Mouse (Mus musculus) G1E (cell line): ENCODE measurements around the gene Krtap4-2. TPM values are rescaled to one million over a fixed set of nuclear protein-coding genes. Genes with fewer than 3 reads are reported as not detected.
"Not testable (repeated sequence)": the region's sequence is repeated elsewhere in the genome, so short reads cannot be mapped to it uniquely, and the experiment has no call there.

ENCODE experiments used
- ATAC-seq: 2 replicates; pipeline ENCODE4 v1.8.0; 2016; ENCODE audit warnings: mild to moderate bottlenecking; ENCODE audit not compliant: insufficient number of reproducible peaks, poor library complexity, low FRiP score, severe bottlenecking; ENCODE audit errors: extremely low read depth
- DNase-seq: peaks from one replicate; pipeline ENCODE4 v3.0.0; 2012; ENCODE audit warnings: low spot score
- H3K27me3 ChIP-seq: 2 replicates; pipeline ENCODE4 v1.6.1; 2012; ENCODE audit warnings: mild to moderate bottlenecking, low read length, inconsistent platforms; ENCODE audit not compliant: insufficient read depth
- H3K36me3 ChIP-seq: replicated peaks from 2 replicates; pipeline ENCODE3; 2012; ENCODE audit warnings: mild to moderate bottlenecking, inconsistent platforms
- H3K4me1 ChIP-seq: 2 replicates; pipeline ENCODE4 v1.6.1; 2012; ENCODE audit warnings: low read depth, low read length, inconsistent platforms, mixed read lengths; ENCODE audit not compliant: insufficient read depth
- H3K4me3 ChIP-seq: 2 replicates; pipeline ENCODE4 v1.5.1; 2012; ENCODE audit warnings: low read depth, mild to moderate bottlenecking, inconsistent platforms, low read length, moderate library complexity, mixed read lengths
- H3K9me3 ChIP-seq: replicated peaks from 2 replicates; pipeline ENCODE4 v1.6.1; 2012; ENCODE audit warnings: inconsistent platforms
- CTCF ChIP-seq: IDR thresholded peaks from 2 replicates; pipeline ENCODE4 v1.5.1; 2012; ENCODE audit warnings: low read depth, low read length, inconsistent platforms, mixed read lengths
- GATA1 ChIP-seq: IDR thresholded peaks from 2 replicates; pipeline ENCODE4 v1.6.1; 2012; ENCODE audit warnings: borderline replicate concordance, low read length, inconsistent platforms, mixed read lengths
- GATA2 ChIP-seq: IDR thresholded peaks from 2 replicates; pipeline ENCODE4 v1.6.1; 2012; ENCODE audit warnings: low read depth, low read length, inconsistent platforms, borderline replicate concordance
- POLR2AphosphoS5 ChIP-seq: IDR thresholded peaks from 2 replicates; pipeline ENCODE4 v1.6.1; 2012; ENCODE audit warnings: low read depth, low read length, inconsistent platforms; ENCODE audit not compliant: insufficient replicate concordance
- TAL1 ChIP-seq: conservative IDR thresholded peaks from 2 replicates; pipeline ENCODE4 v1.6.1; 2012; ENCODE audit warnings: low read depth, low read length, inconsistent platforms, mixed read lengths
- polyA plus RNA-seq: library from polyadenylated mRNA; stranded (reverse); fragments of >175 nt; gene quantifications from 2 replicates; pipeline ENCODE4 v1.2.3, GENCODE M21; 2012
- total RNA-seq, 2 experiments: library from RNA; stranded (forward) in 1 of 2; stranded (reverse) in 1 of 2; fragments of 200-1000 nt in 1 of 2; fragments of >200 nt in 1 of 2; fragmentation: Nextera tagmentation in 1 of 2; gene quantifications; 2 replicates each; pipeline ENCODE4 v1.2.3; 2014 to 2017

Krtap4-2 gene
- total and polyA plus RNA-seq, 3 experiments = not detected

DNA sequence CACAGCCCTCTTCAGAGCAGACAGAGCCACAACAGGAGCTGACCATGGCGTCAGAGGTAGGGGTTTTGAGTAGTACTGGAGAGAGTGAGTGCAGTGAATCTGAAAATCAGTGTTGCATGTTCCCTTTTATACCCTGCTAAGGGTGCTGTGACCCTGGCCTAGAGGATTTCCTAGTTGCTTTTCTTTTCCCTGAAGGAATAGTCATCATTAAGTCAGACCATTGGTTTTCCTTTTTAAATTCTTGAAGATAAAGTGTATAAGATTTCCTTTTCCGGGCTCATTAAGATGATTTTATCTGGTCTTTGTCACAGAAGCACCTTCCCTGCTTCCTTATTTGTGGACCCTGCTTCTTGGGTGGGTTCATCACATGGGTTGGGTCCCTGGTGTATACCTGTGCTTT is 15.3 kb upstream of the Krtap4-2 start, which contains the start of gene Gm11555:
Gene Gm11555 (minus strand): TSS at position 101 of the 400 bp plus-strand sequence.
- Histone ChIP-seq H3K9me3 (peaks cover 14% of the 10 kb centered on the region), H3K27me3 (no peaks in the 10 kb centered on the region), H3K4me3 (no peak within 1 kb of the TSS), H3K36me3 (no peaks in the 10 kb centered on the region), H3K4me1 (no peaks in the 10 kb centered on the region)
- TF ChIP-seq TAL1 = no peak
- no peak for TF ChIP-seq CTCF
- TF ChIP-seq GATA2 = no peak
- TF ChIP-seq GATA1 = no peak
- TF ChIP-seq POLR2AphosphoS5 = no peak
- DNase-seq (no peak), ATAC-seq (no peak)

DNA sequence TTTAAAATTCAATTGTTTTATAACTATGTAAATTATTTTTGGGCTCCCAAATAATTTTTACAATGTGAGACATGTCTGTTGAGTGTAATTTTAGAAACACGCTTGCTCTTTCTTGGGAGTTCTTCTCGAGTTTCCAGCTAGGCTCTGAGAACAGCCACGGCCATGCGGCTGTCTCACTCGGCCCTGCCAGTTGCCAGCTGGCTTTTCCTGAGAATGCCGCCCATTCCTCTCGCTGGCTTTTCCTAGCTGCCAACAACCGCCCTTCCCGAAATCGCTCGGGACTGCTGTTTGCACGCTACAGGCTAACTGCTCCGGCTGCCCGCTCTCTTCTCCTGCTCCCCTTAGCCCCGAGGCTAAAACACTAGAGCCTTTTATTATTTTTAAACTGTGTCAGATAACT is 11.6 kb upstream of the Krtap4-2 start:
- TF ChIP-seq GATA2 = no peak
- Histone ChIP-seq H3K4me1 (no peaks in the 10 kb centered on the region), H3K36me3 (no peaks in the 10 kb centered on the region), H3K9me3 (peaks cover 19% of the 10 kb centered on the region), H3K27me3 (no peaks in the 10 kb centered on the region), H3K4me3 (no peak overlapping the region)
- DNase-seq (no peak), ATAC-seq (no peak)

DNA sequence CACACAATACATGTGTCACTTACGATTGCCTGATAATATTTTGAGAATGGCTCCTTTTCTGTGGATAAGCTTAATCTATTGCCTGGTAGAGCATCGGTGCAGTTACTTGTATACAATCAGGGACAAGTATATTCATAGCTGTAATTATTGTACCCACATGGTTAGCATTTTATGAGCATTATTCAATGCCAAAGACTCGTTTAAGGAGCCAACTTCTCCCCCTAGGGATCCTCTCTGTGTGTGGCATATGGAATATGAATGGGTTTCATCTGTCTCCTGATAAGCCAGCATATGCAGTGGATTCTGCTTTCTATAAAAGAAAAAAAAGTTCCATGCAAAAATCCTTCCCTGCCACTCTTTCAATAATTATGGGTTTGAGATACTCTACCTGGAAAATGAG is 9.5 kb upstream of the Krtap4-2 start:
- no peaks in the 10 kb centered on the region for H3K36me3 ChIP-seq
- DNase-seq (no peak), ATAC-seq (no peak)
- H3K4me1 ChIP-seq = no peaks in the 10 kb centered on the region
- peaks cover 12% of the 10 kb centered on the region for H3K9me3 ChIP-seq
- H3K4me3 ChIP-seq = no peak overlapping the region
- TF ChIP-seq GATA1 = no peak
- no peak for TF ChIP-seq GATA2
- TF ChIP-seq TAL1 = no peak
- no peak for TF ChIP-seq CTCF
- no peaks in the 10 kb centered on the region for H3K27me3 ChIP-seq

DNA sequence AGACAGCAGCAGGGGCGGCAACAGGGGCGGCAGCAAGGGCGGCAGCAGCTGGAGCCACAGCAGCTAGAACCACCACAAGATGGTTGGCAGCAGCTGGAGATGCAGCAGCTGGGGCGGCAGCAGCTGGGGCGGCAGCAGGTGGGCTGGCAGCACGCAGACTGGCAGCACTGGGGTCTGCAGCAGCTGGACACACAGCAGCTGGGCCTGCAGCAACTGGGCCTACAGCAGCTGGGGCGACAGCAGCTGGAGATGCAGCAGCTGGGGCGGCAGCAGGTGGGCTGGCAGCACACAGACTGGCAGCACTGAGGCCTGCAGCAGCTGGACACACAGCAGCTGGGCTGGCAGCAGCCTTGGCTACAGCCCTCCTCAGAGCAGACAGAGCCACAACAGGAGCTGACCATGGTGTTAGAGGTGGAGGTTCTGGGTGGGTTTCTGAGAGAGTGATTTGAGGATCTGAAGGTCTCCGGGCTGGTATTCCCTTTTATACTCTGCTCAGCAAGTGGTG is 8.8 kb upstream of the Krtap4-2 start, which contains the start of gene Krtap4-7:
Gene Krtap4-7 (minus strand): TSS at position 455 of the 505 bp plus-strand sequence.
- not testable (repeated sequence) for ATAC-seq, H3K4me1 ChIP-seq, H3K36me3 ChIP-seq, DNase-seq, H3K27me3 ChIP-seq
- Histone ChIP-seq H3K4me3 (0 out of 2 replicates have a peak within 1 kb of the TSS, but pooled peaks have one; percentile 9), H3K9me3 (peaks cover 16% of the 10 kb centered on the region)

DNA sequence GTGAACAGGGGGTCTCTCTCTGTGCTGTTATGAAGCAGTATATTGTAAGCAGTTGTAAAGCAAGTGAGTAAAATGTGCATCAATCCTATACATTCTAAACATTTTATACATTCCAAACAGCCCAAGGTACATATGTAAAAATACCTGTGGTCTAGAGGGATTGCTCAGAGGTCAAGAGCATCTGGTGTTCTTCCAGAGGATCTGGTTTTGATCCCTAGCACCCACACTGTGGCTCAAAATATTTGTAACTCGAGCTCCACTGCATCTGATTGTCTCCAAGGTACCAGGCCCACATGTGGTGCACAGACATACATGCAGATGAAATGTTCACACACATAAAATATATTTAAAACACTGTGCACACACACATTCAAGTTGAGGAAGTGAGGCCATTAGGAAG is 6.0 kb upstream of the Krtap4-2 start:
- Histone ChIP-seq H3K4me1 (no peaks in the 10 kb centered on the region), H3K27me3 (no peaks in the 10 kb centered on the region), H3K4me3 (no peak overlapping the region), H3K9me3 (peaks cover 18% of the 10 kb centered on the region), H3K36me3 (no peaks in the 10 kb centered on the region)
- no peak for ATAC-seq
- TF ChIP-seq CTCF = no peak
- TF ChIP-seq GATA2 = no peak
- no peak for TF ChIP-seq GATA1
- TF ChIP-seq TAL1 = no peak
- TF ChIP-seq POLR2AphosphoS5 = no peak
- DNase-seq = no peak

DNA sequence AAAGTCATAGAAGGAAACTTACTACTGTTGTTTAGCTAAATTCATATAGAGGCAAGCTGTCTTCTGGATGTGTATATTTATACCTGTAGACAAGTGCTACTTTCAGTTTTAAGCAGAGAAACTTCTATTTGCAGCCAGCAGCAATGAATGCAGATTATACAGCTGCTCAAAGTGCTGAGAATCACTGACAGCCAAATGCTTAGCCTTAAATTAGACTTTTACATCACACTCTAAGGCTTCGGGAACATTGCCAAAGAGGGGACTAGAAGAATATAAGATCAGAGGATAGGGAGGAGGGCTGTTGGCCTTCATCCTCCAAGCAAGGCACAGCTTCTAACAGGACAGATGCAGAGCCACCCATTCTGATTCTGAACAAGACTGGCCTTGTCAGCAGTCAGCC is 2.2 kb upstream of the Krtap4-2 start:
- H3K36me3 ChIP-seq = no peaks in the 10 kb centered on the region
- no peak overlapping the region for H3K4me3 ChIP-seq
- no peak for ATAC-seq
- no peaks in the 10 kb centered on the region for H3K27me3 ChIP-seq
- TF ChIP-seq POLR2AphosphoS5 (no peak), TAL1 (no peak)
- DNase-seq = no peak
- no peaks in the 10 kb centered on the region for H3K4me1 ChIP-seq
- H3K9me3 ChIP-seq = peaks cover 17% of the 10 kb centered on the region

DNA sequence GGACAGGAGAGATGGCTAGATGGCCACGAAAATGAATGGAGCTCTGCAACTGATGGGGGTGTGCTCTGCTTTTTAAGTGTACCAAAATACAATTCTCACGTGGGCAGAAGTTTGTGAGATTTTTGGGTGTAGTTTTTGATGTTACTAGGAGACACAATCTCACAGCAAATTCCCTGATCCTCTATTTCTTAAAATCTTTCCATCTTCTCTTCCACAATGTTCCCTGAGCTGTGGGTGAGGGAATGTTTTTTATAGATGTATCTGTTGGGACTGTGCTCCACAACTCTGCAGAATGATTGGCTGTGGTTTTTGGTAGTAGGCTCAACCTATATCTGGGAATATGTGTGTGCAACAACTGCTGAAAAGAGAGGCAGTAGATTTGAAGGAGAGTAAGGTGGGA is 1.6 kb downstream of the Krtap4-2 start:
- ATAC-seq = no peak
- no peak for TF ChIP-seq TAL1
- no peak for TF ChIP-seq GATA1
- TF ChIP-seq POLR2AphosphoS5 = no peak
- no peak for TF ChIP-seq GATA2
- no peak for TF ChIP-seq CTCF

More for the DNA sequence above, 1.6 kb downstream of the Krtap4-2 start:
- Histone ChIP-seq H3K4me3 (no peak overlapping the region), H3K9me3 (peaks cover 8% of the 10 kb centered on the region), H3K27me3 (no peaks in the 10 kb centered on the region), H3K36me3 (no peaks in the 10 kb centered on the region), H3K4me1 (no peaks in the 10 kb centered on the region)
- no peak for DNase-seq
